Comparison of ENCODE assay signal across 11 mouse cellular contexts in genomic region chr5:106276186-106276585, GRCm38 (mm10).
DNase-seq lines count a peak whose midpoint lies in the region; ATAC-seq and TF ChIP-seq lines count a peak whose summit lies in the region.
"Had no signal": no experiment of that assay in that cellular context is flagged by ENCODE, and none has a peak within 500 bp of the region (broad histone marks: within the 10 kb centered on the region; RNA-seq: fewer than 3 reads in every experiment).

No protein-coding gene starts in this region.

- no peak overlapping the region for H3K27ac ChIP-seq in kidney, embryonic 16.5 days (ENCODE audit: low read length)
- H3K27ac ChIP-seq: limb, embryonic 15.5 days had no signal

- no peaks in the 10 kb centered on the region for H3K36me3 ChIP-seq in kidney, embryonic 16.5 days (ENCODE audit: insufficient read depth, low read length)
- H3K36me3 ChIP-seq: limb, embryonic 15.5 days had no signal

- H3K4me3 ChIP-seq in kidney, embryonic 16.5 days (ENCODE audit: low read length) = no peak overlapping the region
- H3K4me3 ChIP-seq: limb, embryonic 15.5 days had no signal

- 16% methylated on average over 2 of the region's 2 CpGs for WGBS in kidney, embryonic 16.5 days

- peak; percentile 7 for DNase-seq in kidney, postnatal 14 days
- peak; percentile 88 for DNase-seq in brain, embryonic 14.5 days (ENCODE audit: low read depth)
- peak; percentile 42 for DNase-seq in embryo, embryonic 10.5 days (ENCODE audit: low spot score)
- peak; percentile 62 for DNase-seq in retina, embryonic 14.5 days (ENCODE audit: low spot score)
- no peak for DNase-seq in testis, postnatal 10 days (ENCODE audit: low spot score)
- DNase-seq in natural killer cell, adult 2 months (ENCODE audit: low spot score in 2 of 2) = no peak
- DNase-seq: heart, postnatal 10 days; thymus, postnatal 4 days had no signal

- H3K4me2 ChIP-seq in kidney, embryonic 16.5 days (replicated peaks; ENCODE audit: low read depth, low read length) = no peak overlapping the region
- H3K4me2 ChIP-seq: limb, embryonic 15.5 days had no signal

- no peak overlapping the region for H3K9ac ChIP-seq in kidney, embryonic 16.5 days (replicated peaks; ENCODE audit: low read length)
- H3K9ac ChIP-seq: limb, embryonic 15.5 days had no signal

- peaks cover 4% of the 10 kb centered on the region; the same call in 1 of the 2 replicates for H3K9me3 ChIP-seq in kidney, embryonic 16.5 days (ENCODE audit: low read length)
- H3K9me3 ChIP-seq: limb, embryonic 15.5 days had no signal

- no peaks in the 10 kb centered on the region for H3K27me3 ChIP-seq in kidney, embryonic 16.5 days (ENCODE audit: insufficient read depth, low read length)
- H3K27me3 ChIP-seq: limb, embryonic 15.5 days had no signal

- TF ChIP-seq CTCF in brain, embryonic 14.5 days (IDR thresholded peaks at IDR 0.05; ENCODE audit: borderline replicate concordance, extremely low read depth, insufficient read depth, insufficient read length) = peak; percentile 60; the same call in 1 of the 2 replicates

- no peaks in the 10 kb centered on the region for H3K4me1 ChIP-seq in kidney, embryonic 16.5 days (ENCODE audit: insufficient read depth, low read length)
- H3K4me1 ChIP-seq: limb, embryonic 15.5 days had no signal

- no peak for TF ChIP-seq POLR2A in brain, embryonic 14.5 days (IDR thresholded peaks at IDR 0.05; ENCODE audit: borderline replicate concordance, extremely low read depth, insufficient read depth, insufficient read length, poor library complexity, severe bottlenecking)

- no peak for ATAC-seq in kidney, embryonic 16.5 days (ENCODE audit: low FRiP score, low TSS enrichment)
- no peak for ATAC-seq in granulocyte monocyte progenitor cell, adult 5-6 weeks (replicated peaks; ENCODE audit: poor library complexity, severe bottlenecking)

Comparison
In these comparisons a context has a peak if more than half of its experiments do, and no peak if none do; other contexts are left out.
1. DNase-seq: peak in kidney, postnatal 14 days (single experiment), brain, embryonic 14.5 days (single experiment), embryo, embryonic 10.5 days (single experiment) and retina, embryonic 14.5 days (single experiment); none in testis, postnatal 10 days (single experiment) and natural killer cell, adult 2 months (0 of 2).